Mouse (Mus musculus) CH12.LX (cell line): ENCODE results near the gene Pirt. TPM values are rescaled to one million over a fixed set of nuclear protein-coding genes. Genes with fewer than 3 reads are reported as not detected.

ENCODE experiments used
- DNase-seq: peaks from one replicate; pipeline ENCODE4 v3.0.0-alpha.2; 2013; ENCODE audit errors: extremely low read depth
- H3K27ac ChIP-seq: 2 replicates; pipeline ENCODE4 v1.5.1; 2012; ENCODE audit warnings: low read depth, mild to moderate bottlenecking, control low read depth, moderate library complexity; ENCODE audit not compliant: insufficient read depth
- H3K27me3 ChIP-seq: replicated peaks from 2 replicates; pipeline ENCODE3; 2012; ENCODE audit warnings: inconsistent platforms
- H3K36me3 ChIP-seq, 2 experiments: replicated peaks in 1 of 2; 2 replicates each; pipeline versions ENCODE3 to v1.6.1; 2012; ENCODE audit warnings: inconsistent platforms in 1 of 2, low read length in 1 of 2, mild to moderate bottlenecking in 1 of 2, mixed read lengths in 1 of 2, moderate library complexity in 1 of 2; ENCODE audit not compliant: control insufficient read depth in 1 of 2, insufficient read depth in 1 of 2
- H3K4me1 ChIP-seq, 2 experiments: 2 replicates each; pipeline ENCODE4 v1.6.1; 2012; ENCODE audit warnings: inconsistent platforms in 1 of 2, moderate library complexity in 1 of 2; ENCODE audit not compliant: insufficient read depth in 2 of 2, control insufficient read depth in 1 of 2
- H3K4me2 ChIP-seq: 2 replicates; pipeline ENCODE4 v1.6.1; 2012; ENCODE audit warnings: low read depth, mild to moderate bottlenecking, control low read depth; ENCODE audit not compliant: poor library complexity, insufficient read depth, severe bottlenecking
- H3K4me3 ChIP-seq, 3 experiments: fragments of 150-350 bp in 1 of 3; sonication (generic) in 1 of 3; replicated peaks in 1 of 3; 2 replicates each; pipeline versions ENCODE3 to v1.5.1; 2011 to 2012; ENCODE audit warnings: low read depth in 2 of 3, low read length in 2 of 3, mild to moderate bottlenecking in 2 of 3, moderate library complexity in 2 of 3, control low read depth in 1 of 3, improper control_type of control experiment in 1 of 3, inconsistent platforms in 1 of 3, mixed read lengths in 1 of 3; ENCODE audit not compliant: poor library complexity in 1 of 3
- H3K79me2 ChIP-seq: replicated peaks from 2 replicates; pipeline ENCODE4 v1.6.1; 2012; ENCODE audit warnings: mild to moderate bottlenecking, moderate library complexity; ENCODE audit not compliant: control insufficient read depth, poor library complexity, insufficient read depth, severe bottlenecking; ENCODE audit errors: extremely low read depth
- H3K9ac ChIP-seq: 2 replicates; pipeline ENCODE4 v1.6.1; 2012; ENCODE audit warnings: low read depth, mild to moderate bottlenecking, control low read depth, moderate library complexity; ENCODE audit not compliant: insufficient read depth
- H3K9me3 ChIP-seq: replicated peaks from 2 replicates; pipeline ENCODE3; 2012; ENCODE audit warnings: low read length, inconsistent platforms, mixed read lengths
- BHLHE40 ChIP-seq: IDR thresholded peaks from 2 replicates; pipeline ENCODE4 v1.6.1; 2011; ENCODE audit warnings: mild to moderate bottlenecking, low read depth, low read length, improper control_type of control experiment
- CHD1 ChIP-seq: IDR thresholded peaks from 2 replicates; pipeline ENCODE4 v1.6.1; 2012; ENCODE audit warnings: low read depth, low read length, improper control_type of control experiment, inconsistent platforms
- CHD2 ChIP-seq: IDR thresholded peaks from 2 replicates; pipeline ENCODE4 v1.6.1; 2011; ENCODE audit warnings: low read length, improper control_type of control experiment
- CTCF ChIP-seq, 2 experiments: IDR thresholded peaks in 1 of 2; conservative IDR thresholded peaks in 1 of 2; 2 replicates each; pipeline ENCODE4 v1.5.1; 2011 to 2012; ENCODE audit warnings: low read depth in 2 of 2, low read length in 2 of 2, improper control_type of control experiment in 1 of 2, inconsistent platforms in 1 of 2, mild to moderate bottlenecking in 1 of 2, moderate library complexity in 1 of 2
- E2F4 ChIP-seq: IDR thresholded peaks from 2 replicates; pipeline ENCODE4 v1.6.1; 2011; ENCODE audit warnings: low read depth, low read length, improper control_type of control experiment; ENCODE audit not compliant: insufficient replicate concordance
- EP300 ChIP-seq: IDR thresholded peaks from 2 replicates; pipeline ENCODE4 v1.6.1; 2011; ENCODE audit warnings: low read length, improper control_type of control experiment
- GABPA ChIP-seq: IDR thresholded peaks from 2 replicates; pipeline ENCODE4 v1.6.1; 2012; ENCODE audit warnings: low read depth, low read length, improper control_type of control experiment, inconsistent platforms; ENCODE audit not compliant: insufficient replicate concordance
- HCFC1 ChIP-seq: IDR thresholded peaks from 2 replicates; pipeline ENCODE4 v1.6.1; 2012; ENCODE audit warnings: low read depth, mild to moderate bottlenecking, inconsistent platforms, low read length, improper control_type of control experiment
- IRF4 ChIP-seq: IDR thresholded peaks from 2 replicates; pipeline ENCODE4 v1.6.1; 2014; ENCODE audit warnings: low read depth, mild to moderate bottlenecking, inconsistent platforms, low read length, improper control_type of control experiment
- JUN ChIP-seq: IDR thresholded peaks from 2 replicates; pipeline ENCODE4 v1.6.1; 2011; ENCODE audit warnings: low read depth, mild to moderate bottlenecking, low read length, improper control_type of control experiment, moderate library complexity; ENCODE audit not compliant: insufficient read depth
- JUND ChIP-seq: conservative IDR thresholded peaks from 2 replicates; pipeline ENCODE4 v1.6.1; 2011; ENCODE audit warnings: low read depth, low read length, improper control_type of control experiment
- MAX ChIP-seq: IDR thresholded peaks from 2 replicates; pipeline ENCODE4 v1.6.1; 2011; ENCODE audit warnings: low read length, improper control_type of control experiment
- MAZ ChIP-seq: IDR thresholded peaks from 2 replicates; pipeline ENCODE4 v1.6.1; 2012; ENCODE audit warnings: low read depth, mild to moderate bottlenecking, inconsistent platforms, low read length, improper control_type of control experiment, moderate library complexity
- MXI1 ChIP-seq: IDR thresholded peaks from 2 replicates; pipeline ENCODE4 v1.6.1; 2011; ENCODE audit warnings: mild to moderate bottlenecking, low read depth, low read length, improper control_type of control experiment
- MYC ChIP-seq: IDR thresholded peaks from 2 replicates; pipeline ENCODE4 v1.6.1; 2011; ENCODE audit warnings: low read depth, mild to moderate bottlenecking, improper control_type of control experiment, low read length
- NELFE ChIP-seq: IDR thresholded peaks from 2 replicates; pipeline ENCODE4 v1.6.1; 2011; ENCODE audit warnings: low read depth, low read length, improper control_type of control experiment
- NRF1 ChIP-seq: IDR thresholded peaks from 2 replicates; pipeline ENCODE4 v1.6.1; 2014; ENCODE audit warnings: low read depth, mild to moderate bottlenecking, inconsistent platforms, low read length, improper control_type of control experiment, moderate library complexity
- PAX5 ChIP-seq: IDR thresholded peaks from 2 replicates; pipeline ENCODE4 v1.6.1; 2012; ENCODE audit warnings: low read length, inconsistent platforms, mixed read lengths
- POLR2A ChIP-seq: IDR thresholded peaks from 2 replicates; pipeline ENCODE4 v1.6.1; 2011; ENCODE audit warnings: low read depth, mild to moderate bottlenecking, improper control_type of control experiment, low read length
- POLR2AphosphoS2 ChIP-seq: IDR thresholded peaks from 2 replicates; pipeline ENCODE4 v1.6.1; 2011; ENCODE audit warnings: low read depth, low read length, improper control_type of control experiment
- RAD21 ChIP-seq: IDR thresholded peaks from 2 replicates; pipeline ENCODE4 v1.6.1; 2011; ENCODE audit warnings: low read depth, mild to moderate bottlenecking, low read length, improper control_type of control experiment, moderate library complexity
- RCOR1 ChIP-seq: conservative IDR thresholded peaks from 2 replicates; pipeline ENCODE4 v1.6.1; 2012; ENCODE audit warnings: low read depth, mild to moderate bottlenecking, inconsistent platforms, low read length, improper control_type of control experiment
- SIN3A ChIP-seq: IDR thresholded peaks from 2 replicates; pipeline ENCODE4 v1.6.1; 2012; ENCODE audit warnings: low read length, improper control_type of control experiment, inconsistent platforms
- SMC3 ChIP-seq: IDR thresholded peaks from 2 replicates; pipeline ENCODE4 v1.6.1; 2011; ENCODE audit warnings: low read depth, low read length, improper control_type of control experiment
- TBP ChIP-seq: conservative IDR thresholded peaks from 2 replicates; pipeline ENCODE4 v1.6.1; 2011; ENCODE audit warnings: low read depth, low read length, improper control_type of control experiment
- TCF12 ChIP-seq: IDR thresholded peaks from 2 replicates; pipeline ENCODE4 v1.6.1; 2014; ENCODE audit warnings: low read depth, mild to moderate bottlenecking, inconsistent platforms, low read length, improper control_type of control experiment
- UBTF ChIP-seq: IDR thresholded peaks from 2 replicates; pipeline ENCODE4 v1.6.1; 2012; ENCODE audit warnings: low read depth, mild to moderate bottlenecking, inconsistent platforms, low read length, improper control_type of control experiment, moderate library complexity
- USF1 ChIP-seq: IDR thresholded peaks from 2 replicates; pipeline ENCODE4 v1.6.1; 2014; ENCODE audit warnings: low read depth, mild to moderate bottlenecking, inconsistent platforms, low read length, improper control_type of control experiment
- ZC3H11A ChIP-seq: IDR thresholded peaks from 2 replicates; pipeline ENCODE4 v1.6.1; 2012; ENCODE audit warnings: low read depth, mild to moderate bottlenecking, inconsistent platforms, low read length, improper control_type of control experiment
- ZKSCAN1 ChIP-seq: IDR thresholded peaks from 2 replicates; pipeline ENCODE4 v1.6.1; 2012; ENCODE audit warnings: low read depth, inconsistent platforms, low read length, improper control_type of control experiment, borderline replicate concordance
- ZMIZ1 ChIP-seq: IDR thresholded peaks from 2 replicates; pipeline ENCODE4 v1.6.1; 2012; ENCODE audit warnings: low read depth, mild to moderate bottlenecking, inconsistent platforms, low read length, improper control_type of control experiment
- dilution Hi-C: fragments of 300-500 bp; cut with MboI; formaldehyde crosslinking; loops from 2 replicates; pipeline ENCODE4 v1.14.3; 2020; ENCODE audit warnings: low sequenced_read_pairs; ENCODE audit not compliant: extremely low pct_unique_long_range_greater_than_20kb, extremely low pct_ligation_motif_present
- in situ Hi-C: fragments of 300-500 bp; cut with MboI; formaldehyde crosslinking; loops from 3 replicates; pipeline ENCODE4 v1.14.3; 2019; ENCODE audit warnings: low sequenced_read_pairs, low pct_ligation_motif_present, low pct_unique_long_range_greater_than_20kb, mixed read lengths
- polyA plus RNA-seq: library from polyadenylated mRNA; unstranded; fragments of >175 nt; gene quantifications from 2 replicates; pipeline ENCODE4 v1.2.1, GENCODE M21; 2012; ENCODE audit warnings: low read depth; ENCODE audit not compliant: insufficient read length
- total RNA-seq, 2 experiments: library from RNA; depleted of rRNA; stranded (reverse); fragments of 300-350 nt in 1 of 2; fragments of >200 nt in 1 of 2; gene quantifications; 2 replicates each; pipeline ENCODE4 v1.2.3; 2012 to 2014

The Pirt gene
- total and polyA plus RNA-seq, 3 experiments: not detected

- dilution Hi-C loops: no loop called here
- Histone ChIP-seq H3K27me3 (peaks cover 59% of the 10 kb centered on the region), H3K4me2 (no peak overlapping the region), H3K79me2 (no peaks in the 10 kb centered on the region), H3K36me3 (no peaks in the 10 kb centered on the region), H3K9ac (no peak overlapping the region), H3K4me3 (no peak overlapping the region), H3K9me3 (no peaks in the 10 kb centered on the region), H3K4me1 (peaks cover 0 to 2% of the 10 kb centered on the region in 2 experiments; a peak in 1 of 4 replicates), H3K27ac (no peak overlapping the region)
- in situ Hi-C loops: loop anchor here (25.0 kb wide), 1 partner anchor 425 kb away; no protein-coding TSS in a partner anchor
- TF ChIP-seq IRF4: no peak
- no peak for TF ChIP-seq USF1
- TF ChIP-seq BHLHE40: no peak
- no peak for TF ChIP-seq PAX5
- no peak for TF ChIP-seq TBP
- TF ChIP-seq ZMIZ1: no peak
- TF ChIP-seq MAZ: no peak
- no peak for TF ChIP-seq EP300
- no peak for TF ChIP-seq MXI1
- TF ChIP-seq POLR2AphosphoS2: no peak
- TF ChIP-seq E2F4: no peak
- TF ChIP-seq HCFC1: no peak
- no peak for TF ChIP-seq GABPA
- TF ChIP-seq POLR2A: no peak
- no peak for TF ChIP-seq NRF1
- TF ChIP-seq SIN3A: no peak
- no peak for TF ChIP-seq RCOR1
- no peak for TF ChIP-seq MAX
- no peak for DNase-seq
Measured at GRCm38 (mm10) chr11:66912531-66913458, 1.0 kb downstream of the Pirt start.

GRCm38 (mm10) chr11:66914249-66914648 is 2.5 kb downstream of the Pirt start:
- no peak overlapping the region for H3K9ac ChIP-seq
- H3K36me3 ChIP-seq: no peaks in the 10 kb centered on the region
- no peak overlapping the region for H3K4me2 ChIP-seq
- no peak overlapping the region for H3K27ac ChIP-seq
- peaks cover 70% of the 10 kb centered on the region for H3K27me3 ChIP-seq
- DNase-seq: peak; percentile 69
- H3K79me2 ChIP-seq: no peaks in the 10 kb centered on the region
- H3K4me3 ChIP-seq: no peak overlapping the region
- no peaks in the 10 kb centered on the region for H3K9me3 ChIP-seq
- peaks cover 0 to 2% of the 10 kb centered on the region in 2 experiments; a peak in 1 of 4 replicates for H3K4me1 ChIP-seq
- dilution Hi-C loops (no loop called here), in situ Hi-C loops (loop anchor here (25.0 kb wide), 1 partner anchor 423 kb away; no protein-coding TSS in a partner anchor)
- no peak for TF ChIP-seq JUN
- peak; percentile 89 for TF ChIP-seq SMC3
- no peak for TF ChIP-seq GABPA
- TF ChIP-seq MXI1: no peak
- no peak for TF ChIP-seq NELFE
- no peak for TF ChIP-seq RCOR1
- TF ChIP-seq MYC: 0 out of 2 replicates have a peak, but pooled peaks have one; percentile 22
- no peak for TF ChIP-seq CHD2
- peak; percentile 80 for TF ChIP-seq MAZ
- no peak for TF ChIP-seq HCFC1
- TF ChIP-seq JUND: no peak
- no peak for TF ChIP-seq UBTF
- peak; percentile 65 for TF ChIP-seq RAD21
- no peak for TF ChIP-seq ZKSCAN1
- TF ChIP-seq TCF12: no peak
- TF ChIP-seq SIN3A: 0 out of 2 replicates have a peak, but pooled peaks have one; percentile 40
- TF ChIP-seq TBP: no peak
- TF ChIP-seq CHD1: no peak
- TF ChIP-seq EP300: no peak
- TF ChIP-seq ZC3H11A: peak; percentile 25; the same call in 1 of the 2 replicates
- TF ChIP-seq NRF1: no peak
- TF ChIP-seq CTCF (conservative IDR thresholded peaks at IDR 0.05 in 1 of 2, IDR thresholded peaks at IDR 0.05 in 1 of 2; ENCODE audit: low read depth in 2 of 2, low read length in 2 of 2): peak; percentile 71 to 93
